ENCODE assay signal across 24 mouse cellular contexts in genomic region chr2:12905786-12906185, GRCm38 (mm10).
"Had no signal": no experiment of that assay in that cellular context is flagged by ENCODE, and none has a peak within 500 bp of the region (broad histone marks: within the 10 kb centered on the region; RNA-seq: fewer than 3 reads in every experiment).

No protein-coding gene starts in this region.

- H3K4me3 ChIP-seq: heart, adult 2 months; heart, embryonic 13.5 days; heart, embryonic 15.5 days; hindbrain, embryonic 13.5 days; hindbrain, embryonic 15.5 days; limb, embryonic 13.5 days; limb, embryonic 15.5 days; liver, embryonic 13.5 days; liver, embryonic 15.5 days had no signal

- H3K4me1 ChIP-seq: heart, embryonic 13.5 days; heart, embryonic 15.5 days; hindbrain, embryonic 13.5 days; hindbrain, embryonic 15.5 days; limb, embryonic 13.5 days; limb, embryonic 15.5 days; liver, embryonic 13.5 days; liver, embryonic 15.5 days had no signal

- H3K9me3 ChIP-seq: heart, embryonic 13.5 days; heart, embryonic 15.5 days; hindbrain, embryonic 13.5 days; hindbrain, embryonic 15.5 days; limb, embryonic 13.5 days; limb, embryonic 15.5 days; liver, embryonic 13.5 days; liver, embryonic 15.5 days had no signal

- H3K27ac ChIP-seq: heart, adult 2 months; heart, embryonic 13.5 days; heart, embryonic 15.5 days; hindbrain, embryonic 13.5 days; hindbrain, embryonic 15.5 days; hindbrain, postnatal 0 days; kidney, postnatal 0 days; limb, embryonic 13.5 days; limb, embryonic 15.5 days; liver, embryonic 13.5 days; liver, embryonic 15.5 days had no signal

- H3K36me3 ChIP-seq: heart, embryonic 13.5 days; heart, embryonic 15.5 days; hindbrain, embryonic 13.5 days; hindbrain, embryonic 15.5 days; limb, embryonic 13.5 days; limb, embryonic 15.5 days; liver, embryonic 13.5 days; liver, embryonic 15.5 days had no signal

- H3K27me3 ChIP-seq: heart, embryonic 13.5 days; heart, embryonic 15.5 days; hindbrain, embryonic 13.5 days; hindbrain, embryonic 15.5 days; limb, embryonic 13.5 days; limb, embryonic 15.5 days; liver, embryonic 13.5 days; liver, embryonic 15.5 days had no signal

- H3K9ac ChIP-seq: forebrain, postnatal 0 days; heart, embryonic 13.5 days; heart, embryonic 15.5 days; hindbrain, embryonic 13.5 days; hindbrain, embryonic 15.5 days; limb, embryonic 13.5 days; limb, embryonic 15.5 days; liver, embryonic 13.5 days; liver, embryonic 15.5 days had no signal

- ATAC-seq: forebrain, postnatal 0 days; hindbrain, postnatal 0 days; intestine, embryonic 16.5 days had no signal

- DNase-seq: forebrain, postnatal 0 days; gastrocnemius, postnatal 14 days; gastrocnemius, postnatal 36 days; heart, adult 11 months; heart, adult 2 months; heart, postnatal 14 days; heart, postnatal 36 days; kidney, adult 18-20 months; layer of hippocampus, adult 9-11 months; layer of hippocampus, postnatal 36 days; left cerebral cortex, postnatal 4 days; liver, embryonic 13.5 days had no signal

- H3K4me2 ChIP-seq: heart, embryonic 11.5 days; heart, embryonic 13.5 days; heart, embryonic 15.5 days; hindbrain, embryonic 13.5 days; hindbrain, embryonic 15.5 days; limb, embryonic 13.5 days; limb, embryonic 15.5 days; liver, embryonic 11.5 days; liver, embryonic 13.5 days; liver, embryonic 15.5 days had no signal
